Mouse (Mus musculus) erythroblast, embryonic 14.5 days (primary cell): Measurements from ENCODE around the gene Sik3.

ENCODE experiments used
- GATA1 ChIP-seq: IDR thresholded peaks from 2 replicates; pipeline ENCODE4 v1.6.1; 2012; ENCODE audit warnings: low read length, inconsistent platforms, mixed read lengths
- TAL1 ChIP-seq: IDR thresholded peaks from 3 replicates; pipeline ENCODE4 v1.6.1; 2012; ENCODE audit warnings: low read length, inconsistent platforms, mixed read lengths

GRCm38 (mm10) chr9:46151704-46152040, 139.1 kb downstream of the Sik3 start:
- TF ChIP-seq TAL1 (no peak), GATA1 (no peak)
